Mouse (Mus musculus) embryonic facial prominence, embryonic 13.5 days (tissue): Measurements from ENCODE around the gene Rnf135. TPM values are rescaled to one million over a fixed set of nuclear protein-coding genes. Genes with fewer than 3 reads are reported as not detected.
"Not testable (repeated sequence)": the region's sequence is repeated elsewhere in the genome, so short reads cannot be mapped to it uniquely, and the experiment has no call there.

ENCODE experiments used
- ATAC-seq: fragments of 200-750 bp; cut with Nextera tagmentation; 2 replicates; pipeline ENCODE4 v1.8.0; 2017; ENCODE audit warnings: low read depth; ENCODE audit not compliant: insufficient number of reproducible peaks, insufficient read depth, low FRiP score, low TSS enrichment
- H3K27ac ChIP-seq: fragments of 300-500 bp; sonication (generic); 2 replicates; pipeline ENCODE4 v1.5.1; 2015; ENCODE audit warnings: moderate library complexity, mild to moderate bottlenecking, inconsistent platforms
- H3K27me3 ChIP-seq: fragments of 300-500 bp; sonication (generic); 2 replicates; pipeline ENCODE4 v1.6.1; 2015; ENCODE audit warnings: mild to moderate bottlenecking, inconsistent platforms
- H3K36me3 ChIP-seq: fragments of 300-500 bp; sonication (generic); 2 replicates; pipeline ENCODE4 v1.6.1; 2015; ENCODE audit warnings: mild to moderate bottlenecking, inconsistent platforms
- H3K4me1 ChIP-seq: fragments of 300-500 bp; sonication (generic); 2 replicates; pipeline ENCODE4 v1.6.1; 2015; ENCODE audit warnings: inconsistent platforms
- H3K4me2 ChIP-seq: fragments of 300-500 bp; sonication (generic); 2 replicates; pipeline ENCODE4 v1.6.1; 2015; ENCODE audit warnings: moderate library complexity, mild to moderate bottlenecking, inconsistent platforms
- H3K4me3 ChIP-seq: fragments of 300-500 bp; sonication (generic); 2 replicates; pipeline ENCODE4 v1.5.1; 2015; ENCODE audit warnings: mild to moderate bottlenecking, inconsistent platforms
- H3K9ac ChIP-seq: fragments of 300-500 bp; sonication (generic); 2 replicates; pipeline ENCODE4 v1.6.1; 2015; ENCODE audit warnings: mild to moderate bottlenecking, inconsistent platforms
- H3K9me3 ChIP-seq: fragments of 300-500 bp; sonication (generic); 2 replicates; pipeline ENCODE4 v1.6.1; 2016; ENCODE audit warnings: inconsistent platforms
- WGBS: fragments of 180-500 bp; shearing (Covaris S2); methylation state at CpG from one replicate; pipeline ENCODE4 v1.1.7; 2015; ENCODE audit warnings: mixed read lengths; 5-methylcytosine and 5-hydroxymethylcytosine counted together
- polyA plus RNA-seq: library from polyadenylated mRNA; unstranded; fragments of >200 nt; fragmentation: Nextera tagmentation; extraction: Ambion mirVana; gene quantifications from 2 replicates; pipeline ENCODE4 v1.2.1, GENCODE M21; 2015

Gene Rnf135
- polyA plus RNA-seq, 1 experiment from 2014 or later, result 8.1 TPM

DNA sequence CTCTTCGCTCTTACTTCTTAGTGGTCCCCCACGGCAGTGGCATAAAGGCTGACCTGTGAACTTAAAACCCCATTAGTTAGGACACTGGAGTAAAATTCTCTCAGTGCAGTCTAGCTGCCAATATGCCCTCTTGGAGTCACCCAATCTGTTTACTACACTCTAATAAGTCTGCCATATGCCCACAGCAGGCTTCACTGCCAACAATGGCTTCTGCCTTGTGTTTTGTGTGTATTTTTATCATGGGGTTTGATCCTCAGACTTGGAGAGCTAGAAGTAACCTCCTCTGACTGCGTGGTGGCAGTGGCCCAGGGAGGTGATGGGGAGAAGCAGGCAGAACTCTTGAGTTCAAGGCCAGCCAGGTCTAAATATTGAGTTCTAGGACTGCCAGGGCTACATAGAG, 20.4 kb downstream of the Rnf135 start:
- WGBS, result 69% methylated on average over 3 of the region's 3 CpGs
- H3K4me2 ChIP-seq, result no peak overlapping the region
- ATAC-seq, result no peak
- no peak overlapping the region for H3K27ac ChIP-seq
- no peaks in the 10 kb centered on the region for H3K27me3 ChIP-seq
- H3K4me1 ChIP-seq, result no peaks in the 10 kb centered on the region
- no peak overlapping the region for H3K4me3 ChIP-seq
- H3K9ac ChIP-seq, result no peak overlapping the region
- H3K36me3 ChIP-seq, result peaks cover 4% of the 10 kb centered on the region; the same call in 1 of the 2 replicates
- H3K9me3 ChIP-seq, result no peaks in the 10 kb centered on the region

DNA sequence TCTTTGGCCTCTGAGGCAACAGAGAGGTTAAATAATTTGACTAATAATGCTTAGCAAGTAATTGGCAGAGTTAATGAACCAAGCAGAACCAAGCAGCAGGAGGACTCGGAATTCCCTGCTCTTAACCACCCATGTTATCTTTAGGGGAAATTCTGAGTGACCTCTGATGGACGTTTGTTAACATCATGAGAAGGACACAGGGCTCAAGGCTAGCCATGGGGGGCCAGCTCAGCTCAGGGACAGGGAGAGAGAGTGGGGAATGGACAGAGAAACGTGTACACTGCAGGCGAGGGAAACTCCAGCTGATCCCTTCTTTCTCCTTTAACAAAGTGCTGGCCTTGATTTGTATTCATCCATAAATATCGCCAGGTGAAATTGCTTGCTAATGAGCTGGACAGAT, 21.3 kb downstream of the Rnf135 start:
- Histone ChIP-seq H3K4me1 (peaks cover 1% of the 10 kb centered on the region), H3K4me3 (no peak overlapping the region), H3K27me3 (no peaks in the 10 kb centered on the region), H3K4me2 (no peak overlapping the region), H3K9me3 (no peaks in the 10 kb centered on the region), H3K27ac (no peak overlapping the region), H3K9ac (no peak overlapping the region), H3K36me3 (no peaks in the 10 kb centered on the region)
- 62% methylated on average over 5 of the region's 5 CpGs for WGBS
- ATAC-seq, result no peak

DNA sequence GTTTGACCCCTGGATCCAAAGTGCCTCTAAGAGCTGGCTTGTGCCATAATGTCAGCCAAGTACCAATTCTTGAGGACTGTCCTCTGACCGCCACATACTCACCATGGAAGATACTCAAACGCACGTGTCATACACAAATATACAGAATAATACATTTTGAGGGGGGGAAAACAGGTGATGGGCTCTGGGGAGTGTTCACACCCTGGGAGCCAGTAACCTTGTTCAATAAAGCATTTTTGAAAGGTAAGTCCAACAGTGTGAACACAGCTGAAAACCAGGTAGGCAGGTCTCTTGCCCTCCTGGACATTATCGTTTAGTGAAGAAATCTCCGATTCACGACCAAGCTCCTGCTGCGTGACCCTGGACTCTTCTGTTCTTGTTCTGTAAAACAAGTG, 24.8 kb downstream of the Rnf135 start:
- Histone ChIP-seq H3K4me2 (peak overlapping the region; percentile 65), H3K27ac (peak overlapping the region; percentile 91; the same call in 1 of the 2 replicates), H3K4me1 (peaks cover 13% of the 10 kb centered on the region), H3K36me3 (peaks cover 5% of the 10 kb centered on the region; the same call in 1 of the 2 replicates), H3K27me3 (no peaks in the 10 kb centered on the region), H3K4me3 (peak overlapping the region; percentile 99), H3K9ac (no peak overlapping the region), H3K9me3 (no peaks in the 10 kb centered on the region)
- 39% methylated on average over 7 of the region's 7 CpGs for WGBS
- ATAC-seq, result 0 out of 2 replicates have a peak, but pooled peaks have one; percentile 37

DNA sequence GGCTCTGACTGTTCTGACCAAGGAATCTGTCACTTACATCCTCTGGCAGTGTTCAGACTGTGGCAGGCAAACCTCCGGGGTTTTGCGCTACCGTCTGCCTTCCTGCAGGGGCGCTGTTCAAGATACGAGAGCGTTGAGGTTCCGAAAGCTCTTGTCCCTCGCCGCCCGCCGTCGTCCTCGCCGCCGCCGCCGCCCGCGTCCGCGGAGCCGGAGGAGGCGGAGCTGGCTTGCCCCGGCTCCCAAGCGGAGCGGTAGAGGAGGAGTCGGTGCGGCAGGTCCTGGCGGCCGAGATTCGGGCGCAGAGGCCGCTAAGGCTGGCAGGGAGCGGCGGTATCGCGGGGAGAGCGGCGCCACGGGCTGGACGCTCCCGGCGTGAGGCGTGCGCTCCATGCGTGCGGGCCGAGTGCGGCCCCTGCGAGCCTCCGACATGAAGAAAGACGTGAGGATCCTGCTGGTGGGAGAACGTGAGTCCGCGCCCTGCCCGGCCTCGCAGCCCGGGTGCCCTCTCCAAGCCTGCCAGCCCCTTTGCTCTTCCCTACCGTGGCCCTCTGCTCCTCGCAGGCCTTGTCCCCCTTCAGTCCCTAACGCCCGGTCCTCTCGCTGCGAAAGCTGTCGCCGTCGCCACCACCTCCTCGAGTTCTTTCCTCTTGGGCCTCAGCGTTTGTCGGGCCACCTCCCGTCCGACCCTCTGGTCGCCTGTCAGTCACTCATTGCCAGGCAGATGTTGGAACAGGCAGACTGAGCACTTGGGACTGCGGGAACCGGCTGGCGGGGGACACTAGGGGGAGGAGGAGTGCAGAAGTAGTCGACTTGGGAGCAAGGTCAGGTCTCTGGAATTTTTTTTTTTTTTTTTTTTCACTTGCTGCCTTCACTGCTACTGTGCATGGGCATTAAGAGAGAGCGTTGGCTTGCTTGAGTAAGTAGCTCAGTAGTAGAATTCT, 25.5 kb downstream of the Rnf135 start, which contains the start of gene Rhot1:
TSS of gene Rhot1 (plus strand) at position 160 of the 941 bp plus-strand sequence.
- H3K36me3 ChIP-seq, result peaks cover 10% of the 10 kb centered on the region
- ATAC-seq, result peak; percentile 83
- peak within 1 kb of the TSS; percentile 95 for H3K9ac ChIP-seq
- H3K4me3 ChIP-seq, result peak within 1 kb of the TSS; percentile 99
- H3K4me2 ChIP-seq, result peak within 1 kb of the TSS; percentile 65
- peaks cover 13% of the 10 kb centered on the region for H3K4me1 ChIP-seq
- H3K27ac ChIP-seq, result peak within 1 kb of the TSS; percentile 91
- no peaks in the 10 kb centered on the region for H3K27me3 ChIP-seq
- WGBS, result under 1% methylated on average over 78 of the region's 78 CpGs
- no peaks in the 10 kb centered on the region for H3K9me3 ChIP-seq

DNA sequence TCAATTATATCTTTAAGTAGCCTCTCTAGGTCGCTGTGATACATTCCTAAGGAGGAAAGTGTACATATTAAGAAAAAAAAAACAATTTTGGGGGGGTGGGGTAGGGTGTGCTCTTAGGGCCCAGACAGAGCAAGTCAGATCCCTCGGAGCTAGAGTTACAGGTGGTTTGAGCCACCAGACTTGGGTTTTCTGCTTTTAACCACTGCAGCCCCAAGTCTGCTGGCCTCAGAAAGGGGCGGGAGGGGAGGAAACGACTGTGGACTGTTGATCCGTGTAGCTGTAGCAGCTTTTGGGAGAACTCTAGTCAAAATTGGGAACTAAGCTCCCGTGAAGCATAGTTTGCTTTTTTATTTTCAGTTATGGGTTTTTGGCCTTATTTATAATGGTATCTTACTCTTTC, 26.7 kb downstream of the Rnf135 start:
- Histone ChIP-seq H3K36me3 (peaks cover 17% of the 10 kb centered on the region), H3K4me3 (peak overlapping the region; percentile 99), H3K4me1 (peaks cover 13% of the 10 kb centered on the region), H3K4me2 (peak overlapping the region; percentile 65), H3K9me3 (no peaks in the 10 kb centered on the region), H3K9ac (peak overlapping the region; percentile 41; the same call in 1 of the 2 replicates), H3K27ac (no peak overlapping the region), H3K27me3 (no peaks in the 10 kb centered on the region)
- ATAC-seq, result no peak
- WGBS, result 45% methylated on average over 6 of the region's 6 CpGs

DNA sequence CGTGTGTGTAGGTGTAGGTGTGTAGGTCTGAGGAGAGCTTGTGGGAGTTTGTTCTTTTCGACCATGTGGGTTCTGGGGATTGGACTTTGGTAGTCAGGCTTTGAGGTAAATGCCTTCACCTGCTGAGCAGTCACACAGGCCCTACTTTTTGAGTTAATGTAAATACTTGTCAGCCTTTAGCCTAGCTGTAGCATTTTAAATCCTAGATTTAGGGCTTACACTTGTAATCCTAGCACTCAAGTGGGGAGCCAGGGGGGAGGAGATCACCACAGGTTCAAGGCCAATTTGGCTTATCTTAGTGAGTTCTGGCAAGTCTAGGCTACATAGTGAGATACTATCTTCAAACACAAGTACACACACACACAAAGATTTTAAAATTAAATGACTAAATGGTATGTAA, 28.6 kb downstream of the Rnf135 start:
- no peak for ATAC-seq
- H3K9me3 ChIP-seq, result no peaks in the 10 kb centered on the region
- H3K27me3 ChIP-seq, result no peaks in the 10 kb centered on the region
- no peak overlapping the region for H3K4me3 ChIP-seq
- peaks cover 17% of the 10 kb centered on the region for H3K36me3 ChIP-seq
- H3K9ac ChIP-seq, result no peak overlapping the region
- WGBS, result 94% methylated on average over 2 of the region's 2 CpGs
- no peak overlapping the region for H3K27ac ChIP-seq
- no peak overlapping the region for H3K4me2 ChIP-seq
- H3K4me1 ChIP-seq, result peaks cover 13% of the 10 kb centered on the region

DNA sequence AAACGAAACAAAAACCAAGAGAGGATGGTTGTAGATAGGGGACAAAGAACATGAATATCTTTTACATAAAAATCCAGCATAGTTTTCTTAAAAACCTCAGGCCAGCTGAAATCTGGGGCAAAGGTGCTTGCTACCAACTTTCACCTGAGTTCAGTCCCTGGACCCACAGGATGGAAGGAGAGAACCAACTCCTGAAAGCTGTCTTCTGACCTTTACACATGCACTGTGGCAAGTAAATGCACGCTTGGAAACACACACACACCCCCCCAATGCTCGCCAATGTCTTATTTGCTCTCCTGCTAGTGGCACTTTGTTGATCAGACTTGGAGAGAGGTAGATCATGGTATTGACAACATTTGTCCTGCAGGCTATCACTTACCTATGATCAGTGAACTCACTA, 31.6 kb downstream of the Rnf135 start:
- WGBS, result 88% methylated on average over 3 of the region's 3 CpGs
- peaks cover 8% of the 10 kb centered on the region for H3K4me1 ChIP-seq
- no peaks in the 10 kb centered on the region for H3K27me3 ChIP-seq
- H3K9me3 ChIP-seq, result no peaks in the 10 kb centered on the region
- H3K9ac ChIP-seq, result no peak overlapping the region
- peaks cover 18% of the 10 kb centered on the region for H3K36me3 ChIP-seq
- H3K4me3 ChIP-seq, result no peak overlapping the region
- ATAC-seq, result no peak
- H3K4me2 ChIP-seq, result no peak overlapping the region
- H3K27ac ChIP-seq, result no peak overlapping the region

DNA sequence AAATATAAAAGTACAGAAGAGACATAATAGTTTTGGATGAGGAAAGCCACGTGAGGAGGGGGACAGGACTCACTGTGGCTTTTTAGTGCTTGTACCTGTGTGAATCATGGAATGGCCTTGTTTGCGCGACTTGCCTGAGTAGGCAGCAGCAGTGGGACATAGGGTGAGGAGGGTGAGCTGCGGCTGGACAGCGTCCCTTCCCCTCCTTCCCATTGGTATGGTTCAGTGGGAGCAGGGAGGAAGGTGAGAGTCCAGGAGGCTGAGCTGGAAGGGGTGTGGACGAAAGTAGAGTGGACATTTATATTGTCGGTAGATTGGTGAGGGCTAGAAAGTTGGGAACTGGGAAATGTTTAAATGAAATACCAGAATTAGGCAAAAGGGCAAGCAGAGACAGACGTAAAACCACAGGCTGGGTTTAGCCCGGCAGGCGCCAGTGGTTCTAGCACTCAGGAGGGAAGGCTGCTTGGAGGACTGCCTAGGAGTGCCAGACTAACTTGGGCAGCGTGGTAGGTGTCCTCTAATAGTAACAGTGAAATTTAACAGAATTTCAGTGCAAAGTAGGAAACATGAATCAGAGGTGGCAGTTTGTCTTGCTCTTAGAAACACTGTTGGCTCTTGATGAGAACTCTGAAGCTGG, 35.1 kb downstream of the Rnf135 start:
- peaks cover 43% of the 10 kb centered on the region for H3K36me3 ChIP-seq
- WGBS, result 84% methylated on average over 11 of the region's 11 CpGs

DNA sequence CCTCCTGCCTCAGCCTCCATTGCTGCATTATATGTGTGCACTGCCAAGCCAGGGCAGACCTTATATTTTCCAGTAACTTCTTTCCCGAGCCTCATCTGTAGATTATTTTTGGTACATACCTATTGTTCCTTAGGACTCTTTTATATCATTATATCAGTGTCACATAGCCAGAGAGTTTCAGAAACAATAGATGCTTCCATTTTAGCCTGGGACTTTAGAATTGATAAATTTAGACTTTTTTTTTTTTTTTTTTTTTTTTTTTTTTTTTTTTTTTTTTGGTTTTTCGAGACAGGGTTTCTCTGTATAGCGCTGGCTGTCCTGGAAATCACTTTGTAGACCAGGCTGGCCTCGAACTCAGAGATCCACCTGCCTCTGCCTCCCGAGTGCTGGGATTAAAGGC, 46.4 kb downstream of the Rnf135 start:
- H3K4me2 ChIP-seq, H3K4me3 ChIP-seq, ATAC-seq, H3K9me3 ChIP-seq, H3K4me1 ChIP-seq, H3K9ac ChIP-seq, H3K27me3 ChIP-seq, H3K27ac ChIP-seq: not testable (repeated sequence)
- H3K36me3 ChIP-seq, result peaks cover 68% of the 10 kb centered on the region
- WGBS, result 77% methylated on average over 5 of the region's 5 CpGs

More for the DNA sequence above, 35.1 kb downstream of the Rnf135 start:
- H3K4me1 ChIP-seq, result no peaks in the 10 kb centered on the region
- H3K27ac ChIP-seq, result no peak overlapping the region
- H3K4me2 ChIP-seq, result no peak overlapping the region
- no peak overlapping the region for H3K9ac ChIP-seq
- ATAC-seq, result no peak
- no peaks in the 10 kb centered on the region for H3K27me3 ChIP-seq
- no peak overlapping the region for H3K4me3 ChIP-seq
- no peaks in the 10 kb centered on the region for H3K9me3 ChIP-seq

DNA sequence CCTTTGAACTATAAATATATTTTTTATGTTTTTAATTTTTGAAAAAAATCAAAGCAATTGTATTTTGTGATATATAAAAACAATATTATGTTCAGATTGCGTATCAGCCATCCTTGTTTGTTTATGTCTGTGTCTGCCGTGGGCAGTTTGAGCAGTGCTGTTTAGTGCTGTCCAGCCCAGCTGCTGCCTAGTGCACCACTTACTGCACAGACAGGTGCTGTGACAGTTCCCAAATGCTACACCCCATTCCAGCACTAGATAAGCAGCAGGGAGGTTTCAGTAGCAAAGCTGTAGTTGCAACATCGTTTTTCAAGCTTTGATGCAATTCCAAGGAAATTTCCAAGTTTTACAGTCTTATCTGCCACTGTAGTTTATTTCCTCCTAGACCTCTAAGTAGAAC, 53.6 kb downstream of the Rnf135 start:
- H3K27ac ChIP-seq, result no peak overlapping the region
- H3K4me2 ChIP-seq, result no peak overlapping the region
- H3K36me3 ChIP-seq, result peaks cover 55% of the 10 kb centered on the region
- no peaks in the 10 kb centered on the region for H3K9me3 ChIP-seq
- H3K4me1 ChIP-seq, result no peaks in the 10 kb centered on the region
- H3K4me3 ChIP-seq, result no peak overlapping the region
- no peak overlapping the region for H3K9ac ChIP-seq
- H3K27me3 ChIP-seq, result no peaks in the 10 kb centered on the region
- no peak for ATAC-seq
- WGBS, result 88% methylated on average over 3 of the region's 3 CpGs

DNA sequence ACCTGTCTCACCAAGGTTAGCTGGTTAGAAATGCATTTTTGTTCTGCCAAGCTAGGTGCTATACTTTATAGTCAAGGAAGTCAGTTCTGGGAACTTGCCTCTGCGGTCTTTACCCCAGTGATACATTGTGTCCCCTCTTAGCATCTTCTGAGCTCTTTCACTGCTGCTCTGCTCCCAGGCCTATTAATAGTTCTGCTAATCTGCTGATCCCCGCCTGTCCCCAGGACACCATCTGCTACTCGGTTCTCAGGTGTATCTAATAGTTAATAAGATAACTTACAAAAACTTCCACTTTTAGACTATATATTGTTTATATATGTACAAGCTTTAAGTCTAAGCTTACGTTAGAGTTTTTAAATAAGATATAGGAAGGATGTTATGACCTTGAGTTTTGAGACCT, 54.7 kb downstream of the Rnf135 start:
- WGBS, result 90% methylated on average over 4 of the region's 4 CpGs
- Histone ChIP-seq H3K4me2 (no peak overlapping the region), H3K27ac (no peak overlapping the region), H3K4me1 (no peaks in the 10 kb centered on the region), H3K27me3 (no peaks in the 10 kb centered on the region), H3K9ac (no peak overlapping the region), H3K4me3 (no peak overlapping the region), H3K36me3 (peaks cover 55% of the 10 kb centered on the region), H3K9me3 (no peaks in the 10 kb centered on the region)
- ATAC-seq, result no peak
